Mouse (Mus musculus) inflammation-experienced regulatory T-cells, adult 6 months (primary cell): ENCODE results near the gene Fbxl21. TPM values are rescaled to one million over a fixed set of nuclear protein-coding genes. Genes with fewer than 3 reads are reported as not detected.

Source experiments
- ATAC-seq: one replicate; pipeline ENCODE4 v1.8.0; 2017
- polyA plus RNA-seq, 3 experiments: library from polyadenylated mRNA; unstranded; fragments of 100-300 nt; shearing (Covaris generic); gene quantifications; one replicate each; pipeline ENCODE4 v1.2.1; 2017

Gene Fbxl21
- polyA plus RNA-seq: 1 to 10 TPM in 2 of 3 experiments, under 1 TPM in 1; 0.23 to 2.1 (median 1.5) TPM

- peak; percentile 95 for ATAC-seq
Measured at GRCm38 (mm10) chr13:56522081-56522820, at the start of gene Fbxl21. Gene Fbxl21 (plus strand): TSS chr13:56522472.

GRCm38 (mm10) chr13:56472661-56473060 is 49.6 kb upstream of the Fbxl21 start:
- ATAC-seq: no peak

GRCm38 (mm10) chr13:56475363-56475762 is 46.9 kb upstream of the Fbxl21 start:
- peak; percentile 32 for ATAC-seq

GRCm38 (mm10) chr13:56476790-56477189 is 45.5 kb upstream of the Fbxl21 start:
- ATAC-seq: peak; percentile 96

DNA sequence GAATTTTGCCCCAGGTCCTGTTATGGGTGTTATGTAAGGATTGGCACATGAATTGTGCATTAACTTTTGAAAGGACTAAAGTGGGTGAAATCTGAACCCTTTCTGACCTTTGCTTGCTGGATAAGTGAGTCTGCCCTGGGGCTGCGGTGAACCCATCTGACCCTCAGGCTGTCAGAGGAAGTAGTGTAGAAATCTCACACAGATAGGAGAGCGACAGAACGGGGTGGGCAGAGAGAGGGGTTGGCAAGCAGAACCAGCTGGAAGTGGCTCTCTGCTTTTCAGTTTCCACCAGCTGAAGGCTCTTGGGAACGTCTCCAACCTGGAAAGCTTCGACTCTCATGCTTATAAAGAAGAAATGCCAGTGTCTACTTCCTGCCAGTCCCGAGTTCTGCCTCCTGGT is 45.0 kb upstream of the Fbxl21 start:
- no peak for ATAC-seq

GRCm38 (mm10) chr13:56478027-56478426 is 44.2 kb upstream of the Fbxl21 start:
- ATAC-seq: no peak

GRCm38 (mm10) chr13:56482146-56482545 is 40.1 kb upstream of the Fbxl21 start, which contains the start of gene Il9:
Gene Il9 (minus strand): TSS chr13:56482246.
- ATAC-seq: no peak

- peak; percentile 69 for ATAC-seq
Measured at GRCm38 (mm10) chr13:56488012-56488411, 34.3 kb upstream of the Fbxl21 start.

DNA sequence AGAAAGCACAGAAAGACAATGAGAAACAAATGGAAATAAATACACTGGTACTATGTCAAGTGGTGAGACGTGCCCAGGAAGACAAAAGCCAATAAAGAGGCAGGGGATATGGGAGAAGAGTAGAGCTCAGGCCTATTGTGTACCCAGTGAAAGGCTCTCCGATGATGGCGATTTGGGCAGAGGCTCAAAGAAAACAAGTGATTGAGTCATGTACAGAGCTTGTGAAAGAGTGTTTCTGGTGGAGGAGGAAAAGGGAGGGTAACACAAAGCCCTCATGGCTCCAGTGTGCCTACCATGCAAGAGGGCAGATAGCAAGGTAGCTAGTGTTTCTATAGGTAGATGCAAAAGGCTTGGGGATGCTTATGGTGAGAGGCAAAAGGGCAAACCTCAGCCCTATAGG is 27.8 kb upstream of the Fbxl21 start:
- no peak for ATAC-seq

GRCm38 (mm10) chr13:56500132-56500531 is 22.1 kb upstream of the Fbxl21 start:
- ATAC-seq: no peak

GRCm38 (mm10) chr13:56500636-56501035 is 21.6 kb upstream of the Fbxl21 start:
- ATAC-seq: no peak

- no peak for ATAC-seq
Measured at GRCm38 (mm10) chr13:56501866-56502420, 20.3 kb upstream of the Fbxl21 start.

- peak; percentile 88 for ATAC-seq
Measured at GRCm38 (mm10) chr13:56506871-56507496, 15.3 kb upstream of the Fbxl21 start.

DNA sequence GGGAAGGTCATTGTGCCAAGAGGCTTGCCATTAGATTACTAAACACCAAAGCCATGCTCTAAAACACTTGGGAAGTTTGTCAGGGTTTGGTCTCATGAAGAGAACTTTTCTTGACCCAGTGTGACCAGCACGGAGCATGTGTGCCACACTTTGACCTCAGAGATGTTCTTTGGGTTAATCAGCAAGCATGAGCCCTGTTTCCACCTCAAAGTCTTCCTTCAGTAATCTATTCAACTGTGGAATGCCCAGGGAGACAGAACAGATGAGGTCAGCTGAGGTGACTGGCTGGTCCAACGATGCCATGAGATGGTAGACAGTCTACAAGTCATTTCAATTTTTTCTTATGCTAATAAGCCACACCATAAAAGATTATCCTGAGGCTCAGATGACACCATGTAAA is 12.5 kb upstream of the Fbxl21 start:
- ATAC-seq: no peak

- ATAC-seq: no peak
Measured at GRCm38 (mm10) chr13:56513595-56513994, 8.7 kb upstream of the Fbxl21 start.

DNA sequence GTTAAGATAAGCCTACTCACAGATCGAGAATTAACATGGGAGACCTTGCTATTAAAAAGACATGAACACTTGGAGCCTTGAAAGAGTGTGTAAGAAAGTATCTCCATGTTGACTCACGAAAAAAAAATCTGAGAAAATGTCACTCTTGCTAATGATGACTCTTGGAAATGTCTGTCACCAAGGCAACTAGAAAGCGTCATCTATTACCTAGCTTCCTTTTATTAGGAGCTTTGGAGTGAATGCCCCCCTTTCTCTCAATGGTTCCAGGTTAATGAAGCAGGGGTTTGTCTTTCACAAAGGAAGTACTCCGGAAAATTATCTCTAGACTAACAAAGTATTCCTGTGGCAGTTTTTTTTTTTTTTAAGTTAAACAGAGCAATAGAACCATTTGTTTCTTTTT is 6.0 kb upstream of the Fbxl21 start:
- ATAC-seq: no peak

GRCm38 (mm10) chr13:56516816-56517215 is 5.5 kb upstream of the Fbxl21 start:
- ATAC-seq: no peak

DNA sequence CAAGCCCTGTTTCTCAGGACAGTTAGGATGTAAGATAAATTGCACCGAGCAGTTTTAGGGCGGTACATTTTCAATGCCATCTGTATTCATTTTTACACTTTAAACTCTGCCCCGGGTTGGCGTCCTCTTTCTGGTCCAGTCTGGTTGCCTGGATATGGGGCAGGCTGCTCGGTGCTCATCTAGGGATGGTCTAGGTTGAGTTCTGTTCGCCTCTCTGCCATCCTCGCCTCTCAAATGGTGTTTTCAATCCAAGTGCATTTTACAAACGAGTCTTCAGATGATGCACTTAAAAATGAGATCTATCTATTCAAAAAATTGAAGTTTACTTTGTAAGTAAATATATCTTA is 522 bp downstream of the Fbxl21 start:
- no peak for ATAC-seq

DNA sequence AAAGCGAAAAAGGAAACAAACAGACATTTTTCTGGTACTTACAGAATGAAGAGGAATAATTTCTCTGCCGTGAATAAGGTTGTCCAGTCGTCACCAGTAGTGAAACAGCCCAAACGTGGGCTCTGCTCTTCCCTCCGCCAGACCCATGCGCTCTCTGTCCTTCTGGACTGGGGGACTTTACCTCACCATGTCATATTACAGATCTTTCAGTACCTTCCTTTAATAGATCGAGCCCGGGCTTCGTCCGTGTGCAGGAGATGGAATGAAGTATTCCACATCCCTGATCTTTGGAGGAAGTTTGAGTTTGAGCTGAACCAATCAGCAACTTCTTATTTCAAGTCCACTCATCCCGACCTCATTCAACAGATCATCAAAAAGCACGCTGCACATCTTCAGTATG is 4.6 kb downstream of the Fbxl21 start:
- ATAC-seq: no peak

DNA sequence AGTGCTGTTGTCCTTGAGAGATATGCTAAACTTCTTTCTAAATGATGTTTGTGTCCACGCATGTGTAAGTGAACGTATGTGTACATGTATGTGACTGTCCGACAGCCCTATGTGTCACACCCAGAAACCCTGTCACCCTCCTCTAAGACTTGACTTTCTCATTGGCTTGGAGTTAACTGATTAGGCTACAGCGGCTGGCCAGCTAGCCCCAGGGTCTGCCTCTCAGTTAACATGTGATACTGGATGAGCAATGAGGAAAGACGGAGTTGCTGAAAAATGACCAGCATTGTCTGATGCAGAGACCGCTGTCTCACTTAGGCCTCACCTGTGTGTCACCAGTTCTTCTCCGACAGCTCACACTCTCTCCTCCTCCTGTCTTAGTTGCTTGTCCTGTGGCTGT is 5.6 kb downstream of the Fbxl21 start:
- no peak for ATAC-seq

DNA sequence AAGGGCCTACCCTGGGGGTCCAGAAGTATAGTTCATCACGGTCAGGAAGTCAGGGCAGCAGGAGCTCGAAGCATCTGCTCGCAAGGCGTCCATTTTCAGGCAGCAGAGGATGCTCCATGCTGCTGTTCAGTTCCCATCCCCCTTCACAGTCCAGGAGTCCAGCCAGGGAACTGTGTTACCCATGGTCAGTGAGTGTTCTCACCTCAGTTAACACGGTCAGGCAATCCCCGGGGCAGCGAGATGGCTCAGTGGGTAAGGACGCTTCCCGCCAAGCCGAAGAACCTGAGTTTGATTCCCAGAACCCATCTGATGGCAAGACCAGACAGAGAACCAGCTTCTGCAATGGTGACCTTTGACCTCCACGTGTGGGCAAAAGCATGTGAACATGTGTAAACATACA is 6.0 kb downstream of the Fbxl21 start:
- no peak for ATAC-seq

- ATAC-seq: no peak
Measured at GRCm38 (mm10) chr13:56529031-56529430, 6.8 kb downstream of the Fbxl21 start.

DNA sequence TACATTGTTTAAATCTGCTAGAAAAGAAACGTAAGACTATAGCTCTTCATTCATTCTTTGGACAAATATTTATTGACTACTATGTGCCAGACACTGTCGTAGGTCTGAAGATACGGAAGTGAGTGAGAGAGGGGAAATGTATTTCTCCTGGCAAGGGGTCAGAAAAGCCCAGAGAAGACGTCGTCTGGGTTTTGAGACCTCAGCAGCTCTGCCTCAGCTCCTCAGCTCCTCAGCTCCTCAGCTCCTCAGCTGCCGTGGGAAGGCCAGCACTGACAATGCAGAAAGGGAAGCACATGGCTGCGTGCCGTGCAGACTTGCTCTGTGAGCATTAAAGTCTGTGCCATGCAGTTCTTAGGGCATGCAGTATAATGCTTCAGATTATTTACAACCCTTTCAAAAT is 7.4 kb downstream of the Fbxl21 start:
- no peak for ATAC-seq

DNA sequence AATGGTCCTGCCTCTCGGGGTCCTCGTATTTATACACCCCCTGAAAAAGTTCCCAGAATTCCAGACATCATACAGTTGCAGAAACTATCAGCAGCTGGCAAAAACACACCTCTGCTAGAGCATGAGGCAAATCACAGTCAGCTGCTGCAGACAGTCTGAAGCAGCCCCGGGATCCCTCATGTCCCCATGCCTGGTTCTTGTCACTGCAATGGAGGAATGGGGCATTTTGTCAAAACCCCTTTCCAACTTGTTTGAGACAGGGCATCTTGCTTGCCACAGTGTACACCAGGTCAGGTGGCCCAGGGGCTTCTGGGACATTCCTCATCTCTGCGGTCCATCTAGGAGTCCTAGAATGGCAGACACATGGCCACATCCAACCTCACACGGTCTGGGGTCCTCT is 12.7 kb downstream of the Fbxl21 start:
- no peak for ATAC-seq
